Mouse (Mus musculus): Measurements from ENCODE around the gene Prex1. TPM values are rescaled to one million over a fixed set of nuclear protein-coding genes. Genes with fewer than 3 reads are reported as not detected.
A peak's percentile ranks its signal among the peaks of the same experiment; 100 is the strongest.

Gene Prex1
- polyA plus RNA-seq, 1 experiment from 2014 or later = 10.4 TPM

GRCm38 (mm10) chr2:166638079-166638800 is 75.4 kb downstream of the Prex1 start:
- no peak overlapping the region for H3K4me2 ChIP-seq (replicated peaks; ENCODE audit: low read depth, low read length)
- H3K4me3 ChIP-seq (ENCODE audit: low read depth, low read length) = no peak overlapping the region
- no peaks in the 10 kb centered on the region for H3K9me3 ChIP-seq (ENCODE audit: control insufficient read depth, low read depth, low read length)
- no peaks in the 10 kb centered on the region for H3K4me1 ChIP-seq (ENCODE audit: control insufficient read depth, insufficient read depth, low read length)
- no peaks in the 10 kb centered on the region for H3K27me3 ChIP-seq (ENCODE audit: control insufficient read depth, insufficient read depth, low read length)
- ATAC-seq (ENCODE audit: insufficient number of reproducible peaks, insufficient read depth, low FRiP score, low read depth) = no peak
- 65% methylated on average over 13 of the region's 13 CpGs for WGBS
- H3K9ac ChIP-seq (replicated peaks; ENCODE audit: low read depth, low read length) = no peak overlapping the region
- no peak overlapping the region for H3K27ac ChIP-seq (ENCODE audit: low read length)
- no peaks in the 10 kb centered on the region for H3K36me3 ChIP-seq (ENCODE audit: control insufficient read depth, insufficient read depth, low read length)

GRCm38 (mm10) chr2:166637673-166637990 is 76.0 kb downstream of the Prex1 start:
- no peaks in the 10 kb centered on the region for H3K27me3 ChIP-seq (ENCODE audit: control insufficient read depth, insufficient read depth, low read length)
- no peaks in the 10 kb centered on the region for H3K9me3 ChIP-seq (ENCODE audit: control insufficient read depth, low read depth, low read length)
- no peak overlapping the region for H3K27ac ChIP-seq (ENCODE audit: low read length)
- no peak overlapping the region for H3K4me3 ChIP-seq (ENCODE audit: low read depth, low read length)
- H3K9ac ChIP-seq (replicated peaks; ENCODE audit: low read depth, low read length) = no peak overlapping the region
- no peak overlapping the region for H3K4me2 ChIP-seq (replicated peaks; ENCODE audit: low read depth, low read length)
- ATAC-seq (ENCODE audit: insufficient number of reproducible peaks, insufficient read depth, low FRiP score, low read depth) = no peak
- H3K4me1 ChIP-seq (ENCODE audit: control insufficient read depth, insufficient read depth, low read length) = no peaks in the 10 kb centered on the region
- WGBS = 76% methylated on average over 4 of the region's 4 CpGs
- H3K36me3 ChIP-seq (ENCODE audit: control insufficient read depth, insufficient read depth, low read length) = no peaks in the 10 kb centered on the region

GRCm38 (mm10) chr2:166636867-166637672 is 76.6 kb downstream of the Prex1 start:
- no peak overlapping the region for H3K27ac ChIP-seq (ENCODE audit: low read length)
- no peaks in the 10 kb centered on the region for H3K4me1 ChIP-seq (ENCODE audit: control insufficient read depth, insufficient read depth, low read length)
- H3K36me3 ChIP-seq (ENCODE audit: control insufficient read depth, insufficient read depth, low read length) = no peaks in the 10 kb centered on the region
- H3K9me3 ChIP-seq (ENCODE audit: control insufficient read depth, low read depth, low read length) = no peaks in the 10 kb centered on the region
- no peak overlapping the region for H3K4me2 ChIP-seq (replicated peaks; ENCODE audit: low read depth, low read length)
- no peaks in the 10 kb centered on the region for H3K27me3 ChIP-seq (ENCODE audit: control insufficient read depth, insufficient read depth, low read length)
- ATAC-seq (ENCODE audit: insufficient number of reproducible peaks, insufficient read depth, low FRiP score, low read depth) = no peak
- H3K9ac ChIP-seq (replicated peaks; ENCODE audit: low read depth, low read length) = no peak overlapping the region
- no peak overlapping the region for H3K4me3 ChIP-seq (ENCODE audit: low read depth, low read length)
- 79% methylated on average over 17 of the region's 17 CpGs for WGBS

- no peak for ATAC-seq (ENCODE audit: insufficient number of reproducible peaks, insufficient read depth, low FRiP score, low read depth)
- H3K9me3 ChIP-seq (ENCODE audit: control insufficient read depth, low read depth, low read length) = no peaks in the 10 kb centered on the region
- H3K4me3 ChIP-seq (ENCODE audit: low read depth, low read length) = no peak overlapping the region
- H3K4me1 ChIP-seq (ENCODE audit: control insufficient read depth, insufficient read depth, low read length) = no peaks in the 10 kb centered on the region
- H3K27ac ChIP-seq (ENCODE audit: low read length) = no peak overlapping the region
- H3K9ac ChIP-seq (replicated peaks; ENCODE audit: low read depth, low read length) = no peak overlapping the region
- no peak overlapping the region for H3K4me2 ChIP-seq (replicated peaks; ENCODE audit: low read depth, low read length)
- WGBS = 92% methylated on average over 10 of the region's 10 CpGs
- H3K36me3 ChIP-seq (ENCODE audit: control insufficient read depth, insufficient read depth, low read length) = no peaks in the 10 kb centered on the region
- H3K27me3 ChIP-seq (ENCODE audit: control insufficient read depth, insufficient read depth, low read length) = no peaks in the 10 kb centered on the region
Measured at GRCm38 (mm10) chr2:166635521-166635920, 78.1 kb downstream of the Prex1 start.

GRCm38 (mm10) chr2:166632571-166633361 is 80.9 kb downstream of the Prex1 start:
- no peak for ATAC-seq (ENCODE audit: insufficient number of reproducible peaks, insufficient read depth, low FRiP score, low read depth)
- no peak overlapping the region for H3K9ac ChIP-seq (replicated peaks; ENCODE audit: low read depth, low read length)
- H3K27me3 ChIP-seq (ENCODE audit: control insufficient read depth, insufficient read depth, low read length) = no peaks in the 10 kb centered on the region
- no peaks in the 10 kb centered on the region for H3K4me1 ChIP-seq (ENCODE audit: control insufficient read depth, insufficient read depth, low read length)
- no peak overlapping the region for H3K4me3 ChIP-seq (ENCODE audit: low read depth, low read length)
- no peak overlapping the region for H3K4me2 ChIP-seq (replicated peaks; ENCODE audit: low read depth, low read length)
- H3K9me3 ChIP-seq (ENCODE audit: control insufficient read depth, low read depth, low read length) = no peaks in the 10 kb centered on the region
- no peaks in the 10 kb centered on the region for H3K36me3 ChIP-seq (ENCODE audit: control insufficient read depth, insufficient read depth, low read length)
- WGBS = 81% methylated on average over 13 of the region's 13 CpGs
- H3K27ac ChIP-seq (ENCODE audit: low read length) = no peak overlapping the region

- no peak for ATAC-seq (ENCODE audit: insufficient number of reproducible peaks, insufficient read depth, low FRiP score, low read depth)
- H3K36me3 ChIP-seq (ENCODE audit: control insufficient read depth, insufficient read depth, low read length) = no peaks in the 10 kb centered on the region
- no peak overlapping the region for H3K4me2 ChIP-seq (replicated peaks; ENCODE audit: low read depth, low read length)
- H3K27me3 ChIP-seq (ENCODE audit: control insufficient read depth, insufficient read depth, low read length) = no peaks in the 10 kb centered on the region
- H3K9ac ChIP-seq (replicated peaks; ENCODE audit: low read depth, low read length) = 0 out of 2 replicates have a peak overlapping the region, but pooled peaks have one; percentile 3
- no peaks in the 10 kb centered on the region for H3K9me3 ChIP-seq (ENCODE audit: control insufficient read depth, low read depth, low read length)
- H3K4me3 ChIP-seq (ENCODE audit: low read depth, low read length) = no peak overlapping the region
- no peak overlapping the region; the same call in 1 of the 2 replicates for H3K27ac ChIP-seq (ENCODE audit: low read length)
- no peaks in the 10 kb centered on the region for H3K4me1 ChIP-seq (ENCODE audit: control insufficient read depth, insufficient read depth, low read length)
- 80% methylated on average over 10 of the region's 10 CpGs for WGBS
Measured at GRCm38 (mm10) chr2:166631621-166632171, 81.9 kb downstream of the Prex1 start.

GRCm38 (mm10) chr2:166631189-166631588 is 82.4 kb downstream of the Prex1 start:
- H3K4me1 ChIP-seq (ENCODE audit: control insufficient read depth, insufficient read depth, low read length) = no peaks in the 10 kb centered on the region
- H3K27me3 ChIP-seq (ENCODE audit: control insufficient read depth, insufficient read depth, low read length) = no peaks in the 10 kb centered on the region
- ATAC-seq (ENCODE audit: insufficient number of reproducible peaks, insufficient read depth, low FRiP score, low read depth) = no peak
- H3K9me3 ChIP-seq (ENCODE audit: control insufficient read depth, low read depth, low read length) = no peaks in the 10 kb centered on the region
- WGBS = 91% methylated on average over 5 of the region's 5 CpGs
- H3K4me2 ChIP-seq (replicated peaks; ENCODE audit: low read depth, low read length) = no peak overlapping the region
- no peak overlapping the region for H3K9ac ChIP-seq (replicated peaks; ENCODE audit: low read depth, low read length)
- no peak overlapping the region for H3K27ac ChIP-seq (ENCODE audit: low read length)
- no peaks in the 10 kb centered on the region for H3K36me3 ChIP-seq (ENCODE audit: control insufficient read depth, insufficient read depth, low read length)
- no peak overlapping the region for H3K4me3 ChIP-seq (ENCODE audit: low read depth, low read length)

GRCm38 (mm10) chr2:166629941-166630674 is 83.5 kb downstream of the Prex1 start:
- Histone ChIP-seq H3K4me1 (ENCODE audit: control insufficient read depth, insufficient read depth, low read length) (no peaks in the 10 kb centered on the region), H3K9ac (replicated peaks; ENCODE audit: low read depth, low read length) (no peak overlapping the region), H3K27ac (ENCODE audit: low read length) (no peak overlapping the region), H3K9me3 (ENCODE audit: control insufficient read depth, low read depth, low read length) (no peaks in the 10 kb centered on the region), H3K36me3 (ENCODE audit: control insufficient read depth, insufficient read depth, low read length) (no peaks in the 10 kb centered on the region), H3K4me3 (ENCODE audit: low read depth, low read length) (no peak overlapping the region), H3K4me2 (replicated peaks; ENCODE audit: low read depth, low read length) (no peak overlapping the region), H3K27me3 (ENCODE audit: control insufficient read depth, insufficient read depth, low read length) (no peaks in the 10 kb centered on the region)
- 84% methylated on average over 17 of the region's 17 CpGs for WGBS
- ATAC-seq (ENCODE audit: insufficient number of reproducible peaks, insufficient read depth, low FRiP score, low read depth) = no peak
